Mouse (Mus musculus): ENCODE measurements around the gene Vipr2.

The Vipr2 gene

GRCm38 (mm10) chr12:116156792-116157532, 79.4 kb downstream of the Vipr2 start:
- DNase-seq (ENCODE audit: low spot score in 2 of 2), result no peak

- no peak for DNase-seq (ENCODE audit: low spot score in 2 of 2)
Observed at GRCm38 (mm10) chr12:116159223-116159622, 81.7 kb downstream of the Vipr2 start.

GRCm38 (mm10) chr12:116159695-116160094, 82.2 kb downstream of the Vipr2 start:
- DNase-seq (ENCODE audit: low spot score in 2 of 2), result no peak

- DNase-seq (ENCODE audit: low spot score in 2 of 2), result no peak
Observed at GRCm38 (mm10) chr12:116165368-116165767, 87.8 kb downstream of the Vipr2 start.

- no peak for DNase-seq (ENCODE audit: low spot score in 2 of 2)
Observed at GRCm38 (mm10) chr12:116169666-116170065, 92.1 kb downstream of the Vipr2 start.

GRCm38 (mm10) chr12:116176930-116177329, 99.4 kb downstream of the Vipr2 start:
- no peak for DNase-seq (ENCODE audit: low spot score in 2 of 2)

- DNase-seq (ENCODE audit: low spot score in 2 of 2), result no peak
Observed at GRCm38 (mm10) chr12:116181436-116182050, 104.0 kb downstream of the Vipr2 start.

- no peak for DNase-seq (ENCODE audit: low spot score in 2 of 2)
Observed at GRCm38 (mm10) chr12:116182376-116182775, 104.8 kb downstream of the Vipr2 start.

GRCm38 (mm10) chr12:116183212-116183935, 105.8 kb downstream of the Vipr2 start:
- no peak for DNase-seq (ENCODE audit: low spot score in 2 of 2)

- no peak for DNase-seq (ENCODE audit: low spot score in 2 of 2)
Observed at GRCm38 (mm10) chr12:116193952-116194351, 116.4 kb downstream of the Vipr2 start.

- no peak for DNase-seq (ENCODE audit: low spot score in 2 of 2)
Observed at GRCm38 (mm10) chr12:116194641-116195040, 117.1 kb downstream of the Vipr2 start.

Measured in cerebellum, postnatal 4 days (tissue).